Mouse (Mus musculus) liver, adult 2 months (tissue): ENCODE data around the gene Ptchd3. TPM values are rescaled to one million over a fixed set of nuclear protein-coding genes. Genes with fewer than 3 reads are reported as not detected.

Experiments used
- DNase-seq: peaks from one replicate; pipeline ENCODE4 v3.0.0-alpha.2; 2011; ENCODE audit warnings: low read depth, low spot score; ENCODE audit errors: extremely low read depth
- H3K27ac ChIP-seq: fragments of 200-500 bp; replicated peaks from 2 replicates; pipeline ENCODE4 v1.5.1; 2012; ENCODE audit warnings: low read depth, mild to moderate bottlenecking, control low read depth, inconsistent platforms, low read length; ENCODE audit not compliant: insufficient read depth
- H3K27me3 ChIP-seq: fragments of 200-500 bp; 2 replicates; pipeline ENCODE4 v1.6.1; 2012; ENCODE audit warnings: mild to moderate bottlenecking, moderate library complexity, low read length, inconsistent platforms; ENCODE audit not compliant: control insufficient read depth, insufficient read depth
- H3K36me3 ChIP-seq: fragments of 200-500 bp; 2 replicates; pipeline ENCODE4 v1.6.1; 2012; ENCODE audit warnings: low read length, inconsistent platforms; ENCODE audit not compliant: control insufficient read depth, insufficient read depth
- H3K4me1 ChIP-seq: fragments of 200-500 bp; 2 replicates; pipeline ENCODE4 v1.6.1; 2011; ENCODE audit warnings: low read length; ENCODE audit not compliant: control insufficient read depth, insufficient read depth
- H3K4me3 ChIP-seq: fragments of 200-500 bp; 2 replicates; pipeline ENCODE4 v1.5.1; 2011; ENCODE audit warnings: low read depth, mild to moderate bottlenecking, control low read depth, low read length, moderate library complexity; ENCODE audit not compliant: insufficient read depth
- H3K79me2 ChIP-seq: fragments of 200-500 bp; 2 replicates; pipeline ENCODE4 v1.6.1; 2012; ENCODE audit warnings: inconsistent platforms, mild to moderate bottlenecking, low read length, moderate library complexity; ENCODE audit not compliant: control insufficient read depth, insufficient read depth
- H3K9ac ChIP-seq: fragments of 200-500 bp; 2 replicates; pipeline ENCODE4 v1.6.1; 2012; ENCODE audit warnings: low read depth, mild to moderate bottlenecking, control low read depth, inconsistent platforms, low read length
- CTCF ChIP-seq: fragments of 200-500 bp; IDR thresholded peaks from 2 replicates; pipeline ENCODE4 v1.5.1; 2011; ENCODE audit warnings: low read depth, low read length, control low read depth
- POLR2A ChIP-seq: fragments of 200-500 bp; IDR thresholded peaks from 2 replicates; pipeline ENCODE4 v1.6.1; 2011; ENCODE audit warnings: low read length, control low read depth; ENCODE audit not compliant: insufficient read depth; ENCODE audit errors: extremely low read depth
- WGBS: fragments of 180-500 bp; shearing (Covaris S2); methylation state at CpG from one replicate; pipeline ENCODE4 v1.1.7; 2018; 5-methylcytosine and 5-hydroxymethylcytosine counted together
- polyA plus RNA-seq: library from polyadenylated mRNA; depleted of rRNA; stranded (reverse); fragments of >200 nt; gene quantifications from 2 replicates; pipeline ENCODE4 v1.2.3, GENCODE M21; 2012
- total RNA-seq: library from RNA; depleted of rRNA; stranded (reverse); fragments of >200 nt; gene quantifications from 2 replicates; pipeline ENCODE4 v1.2.3, GENCODE M21; 2014

Gene Ptchd3
- total and polyA plus RNA-seq, 2 experiments: not detected

DNA sequence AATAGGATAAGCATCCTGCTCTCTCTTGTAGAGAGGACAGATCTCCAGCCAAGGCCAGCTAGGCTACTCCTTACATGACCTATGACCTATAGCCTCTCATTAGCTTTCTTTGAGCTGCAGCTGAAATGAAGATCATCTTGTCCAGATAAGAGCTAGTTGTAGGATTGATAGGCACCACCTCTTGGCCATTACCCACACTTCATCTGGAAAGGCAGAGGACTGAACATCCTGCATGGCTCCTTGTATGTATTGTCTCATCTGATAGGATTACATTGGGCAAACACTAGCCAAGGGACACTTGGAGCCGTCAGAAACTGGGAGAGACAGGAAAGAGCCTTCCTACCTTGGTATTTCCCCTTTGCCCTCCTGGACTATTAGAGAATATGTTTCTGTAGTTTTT lies 38.1 kb upstream of the Ptchd3 start:
- TF ChIP-seq POLR2A: no peak
- TF ChIP-seq CTCF: no peak
- no peaks in the 10 kb centered on the region for H3K79me2 ChIP-seq
- no peak for DNase-seq
- WGBS: 47% methylated on average over 1 of the region's 1 CpGs
- no peak overlapping the region for H3K4me3 ChIP-seq
- H3K27me3 ChIP-seq: no peaks in the 10 kb centered on the region
- H3K9ac ChIP-seq: no peak overlapping the region
- H3K4me1 ChIP-seq: peaks cover 9% of the 10 kb centered on the region
- H3K36me3 ChIP-seq: no peaks in the 10 kb centered on the region
- H3K27ac ChIP-seq: no peak overlapping the region

DNA sequence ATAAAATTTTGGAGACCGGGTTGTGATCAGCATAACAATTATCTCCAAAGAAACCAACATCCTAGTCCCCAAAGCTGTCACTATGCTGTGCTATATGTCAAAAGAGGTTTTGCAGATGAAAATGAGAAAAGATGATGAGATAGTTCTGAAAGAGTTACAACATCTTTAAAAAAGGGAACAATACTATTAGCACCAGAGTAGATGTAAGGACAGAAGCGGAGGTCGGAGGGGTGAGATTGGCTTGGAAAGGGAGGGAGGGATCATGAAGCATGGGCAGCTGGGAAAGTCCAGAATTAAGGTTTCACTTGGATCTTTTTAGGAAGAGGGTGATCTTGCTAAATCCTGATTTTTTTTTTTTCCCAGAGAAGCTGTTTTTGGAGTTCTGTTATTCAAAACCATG lies 36.5 kb upstream of the Ptchd3 start:
- Histone ChIP-seq H3K36me3 (no peaks in the 10 kb centered on the region), H3K27me3 (no peaks in the 10 kb centered on the region), H3K4me3 (no peak overlapping the region), H3K4me1 (peaks cover 9% of the 10 kb centered on the region), H3K27ac (no peak overlapping the region), H3K79me2 (no peaks in the 10 kb centered on the region), H3K9ac (no peak overlapping the region)
- no peak for DNase-seq
- no peak for TF ChIP-seq POLR2A
- no peak for TF ChIP-seq CTCF
- 94% methylated on average over 3 of the region's 3 CpGs for WGBS

DNA sequence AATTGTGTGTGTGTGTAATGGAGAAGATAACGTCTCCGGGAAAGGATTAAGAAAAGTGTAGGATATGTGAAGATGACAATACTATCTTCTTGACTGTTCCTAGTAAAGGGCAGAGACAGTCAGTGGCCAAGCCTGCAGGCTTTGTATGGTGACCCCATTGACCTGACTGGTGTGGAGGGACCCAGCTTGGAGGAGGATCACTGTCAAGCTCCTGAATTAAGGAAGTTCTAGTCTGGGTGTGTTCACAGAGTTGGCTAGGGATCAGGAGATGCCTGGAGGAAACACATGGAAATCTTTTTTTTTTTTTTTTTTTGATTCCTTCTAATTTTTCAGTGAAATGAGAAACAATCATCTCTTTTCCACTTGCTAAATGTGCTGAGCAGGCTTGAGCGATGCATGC lies 35.9 kb upstream of the Ptchd3 start:
- WGBS: 51% methylated on average over 3 of the region's 3 CpGs
- Histone ChIP-seq H3K4me1 (peaks cover 9% of the 10 kb centered on the region), H3K27me3 (no peaks in the 10 kb centered on the region), H3K27ac (no peak overlapping the region), H3K9ac (no peak overlapping the region), H3K36me3 (no peaks in the 10 kb centered on the region), H3K79me2 (no peaks in the 10 kb centered on the region), H3K4me3 (no peak overlapping the region)
- DNase-seq: no peak
- TF ChIP-seq POLR2A: no peak
- no peak for TF ChIP-seq CTCF

DNA sequence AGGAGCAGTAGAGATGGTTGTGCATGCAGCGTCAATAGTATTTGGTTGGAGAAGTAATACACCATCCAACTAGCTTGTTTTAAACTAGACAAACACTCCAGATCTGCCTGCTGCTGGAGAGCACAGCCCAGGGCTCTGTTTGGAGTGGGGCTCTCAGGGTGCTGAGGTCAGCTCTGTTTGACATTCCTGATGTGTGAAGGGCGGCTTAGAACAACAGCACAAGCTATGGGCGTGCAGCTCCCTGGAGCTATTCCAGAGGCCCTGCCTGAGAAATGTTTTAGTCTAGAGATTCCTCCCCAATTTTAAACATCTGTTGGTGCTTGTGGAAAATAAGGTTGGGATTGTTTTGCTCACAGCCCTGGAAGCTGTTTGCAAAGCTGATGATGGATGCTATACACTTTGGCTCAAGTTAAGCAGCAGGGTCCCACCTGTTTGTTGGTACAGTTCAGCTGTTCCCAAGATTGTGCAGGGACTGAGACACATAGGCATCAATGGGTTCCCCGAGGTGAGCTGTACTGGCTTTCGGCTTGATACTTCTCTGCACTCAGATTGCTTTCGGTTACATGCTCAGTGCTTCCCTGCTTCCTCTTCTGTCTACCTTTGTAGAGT lies 35.4 kb upstream of the Ptchd3 start:
- Histone ChIP-seq H3K27me3 (no peaks in the 10 kb centered on the region), H3K79me2 (no peaks in the 10 kb centered on the region), H3K4me3 (no peak overlapping the region), H3K9ac (no peak overlapping the region), H3K36me3 (no peaks in the 10 kb centered on the region), H3K4me1 (peaks cover 9% of the 10 kb centered on the region), H3K27ac (no peak overlapping the region)
- WGBS: 45% methylated on average over 6 of the region's 6 CpGs
- TF ChIP-seq POLR2A (no peak), CTCF (no peak)
- DNase-seq: no peak

DNA sequence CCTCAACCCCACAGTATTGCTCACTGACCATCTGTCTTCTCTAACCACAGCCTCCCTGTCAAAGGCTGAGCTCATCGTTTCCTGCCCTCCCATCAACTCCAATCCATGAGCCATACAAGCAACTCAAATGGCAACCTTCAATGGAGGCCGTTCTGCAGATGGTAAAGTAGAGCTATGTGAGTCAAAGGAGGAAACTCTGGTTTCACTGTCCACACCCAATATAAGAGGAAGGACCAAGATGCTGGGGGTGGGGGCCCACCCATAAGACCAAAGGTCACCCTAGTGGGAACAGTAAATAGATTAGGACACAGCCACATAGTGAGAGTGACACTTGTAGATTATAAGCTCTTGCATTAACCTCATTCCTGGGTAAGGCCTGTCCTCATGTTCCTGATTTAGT lies 34.1 kb upstream of the Ptchd3 start:
- H3K27ac ChIP-seq: no peak overlapping the region
- 86% methylated on average over 2 of the region's 2 CpGs for whole genome bisulfite sequencing

DNA sequence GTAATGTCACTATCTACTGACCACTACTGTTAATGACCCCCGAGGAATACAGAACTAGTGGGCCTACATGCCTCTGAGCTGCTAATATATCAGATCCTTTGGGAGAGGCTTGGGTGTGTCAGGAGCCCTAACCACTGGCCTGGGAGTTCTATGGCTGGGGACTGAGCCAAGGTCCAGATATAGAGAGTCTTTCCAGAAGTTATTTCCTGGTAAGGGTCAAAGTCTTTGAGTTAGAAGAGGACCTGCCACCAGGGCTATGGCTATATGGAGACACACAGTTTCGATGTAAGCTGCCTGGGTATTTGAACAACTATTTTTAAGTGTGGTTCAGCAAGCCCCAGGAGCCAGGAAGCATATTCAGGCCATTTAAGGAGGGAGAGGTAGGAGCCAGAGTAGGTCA lies 31.5 kb upstream of the Ptchd3 start:
- H3K79me2 ChIP-seq: no peaks in the 10 kb centered on the region
- WGBS: 85% methylated on average over 2 of the region's 2 CpGs
- no peak overlapping the region for H3K9ac ChIP-seq
- H3K4me1 ChIP-seq: no peaks in the 10 kb centered on the region
- DNase-seq: no peak
- H3K36me3 ChIP-seq: no peaks in the 10 kb centered on the region
- H3K4me3 ChIP-seq: no peak overlapping the region
- H3K27me3 ChIP-seq: no peaks in the 10 kb centered on the region
- no peak for TF ChIP-seq CTCF
- no peak for TF ChIP-seq POLR2A
- H3K27ac ChIP-seq: no peak overlapping the region

More for the DNA sequence above, 34.1 kb upstream of the Ptchd3 start:
- H3K4me3 ChIP-seq: no peak overlapping the region
- H3K9ac ChIP-seq: no peak overlapping the region
- no peaks in the 10 kb centered on the region for H3K36me3 ChIP-seq
- no peaks in the 10 kb centered on the region for H3K27me3 ChIP-seq
- peak; percentile 19 for DNase-seq
- H3K79me2 ChIP-seq: no peaks in the 10 kb centered on the region
- TF ChIP-seq POLR2A (no peak), CTCF (no peak)
- peaks cover 4% of the 10 kb centered on the region; the same call in 1 of the 2 replicates for H3K4me1 ChIP-seq
